Mouse (Mus musculus): Measurements from ENCODE around the gene Mccc2. TPM values are rescaled to one million over a fixed set of nuclear protein-coding genes. Genes with fewer than 3 reads are reported as not detected.

Mccc2 gene
- 1 to 10 TPM; 6.5 to 8.8 TPM for polyA plus RNA-seq (2017; shearing (Covaris generic))

DNA sequence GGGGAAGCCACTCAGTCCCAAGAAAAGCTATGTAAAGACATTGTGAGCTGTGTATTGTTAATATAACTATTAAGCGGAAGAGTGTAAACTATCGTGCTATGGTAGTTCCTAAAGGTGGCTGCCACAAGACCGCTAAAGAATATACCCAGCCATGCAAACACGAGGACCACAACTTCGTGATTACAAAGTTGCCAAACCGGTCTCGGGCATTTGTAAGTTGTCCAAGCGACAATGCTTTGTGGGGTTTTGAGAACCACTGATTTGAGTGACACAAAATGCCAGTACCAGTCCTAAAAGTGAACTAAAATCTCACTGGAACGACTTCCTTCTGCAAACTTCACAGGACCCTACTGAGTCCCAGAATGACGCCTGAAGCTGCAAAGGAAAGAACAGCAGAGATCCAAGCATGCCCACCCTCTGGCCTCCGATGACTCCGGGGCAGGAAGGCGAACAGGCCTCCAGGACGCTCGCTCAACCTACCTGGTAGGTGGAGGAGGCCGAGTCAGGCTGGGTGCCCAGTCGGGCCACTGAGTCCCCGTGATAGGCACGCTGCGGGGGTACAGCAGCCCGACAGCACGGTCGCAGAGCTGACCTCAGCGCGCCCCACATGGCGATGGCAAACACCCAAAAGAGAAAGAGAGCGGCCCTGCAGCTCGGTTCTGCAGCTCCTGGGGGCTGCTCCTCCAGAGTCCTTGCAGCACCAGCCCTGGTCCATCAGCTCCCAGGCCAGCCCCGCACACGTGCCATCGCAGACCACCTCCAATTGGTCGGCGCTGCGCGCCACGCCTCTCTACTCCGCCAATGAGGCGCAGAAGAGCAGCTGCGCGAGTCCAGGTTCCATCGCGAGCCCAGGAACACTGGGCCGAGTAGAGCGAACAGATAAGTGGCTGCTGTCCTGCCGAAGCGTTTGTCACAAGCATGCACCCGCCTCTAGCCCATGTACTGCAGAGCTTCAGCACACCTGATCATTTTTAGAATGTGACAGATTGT, at the start of gene Mccc2:
TSS of gene Mccc2 (minus strand) at position 734 of the 990 bp plus-strand sequence.

DNA sequence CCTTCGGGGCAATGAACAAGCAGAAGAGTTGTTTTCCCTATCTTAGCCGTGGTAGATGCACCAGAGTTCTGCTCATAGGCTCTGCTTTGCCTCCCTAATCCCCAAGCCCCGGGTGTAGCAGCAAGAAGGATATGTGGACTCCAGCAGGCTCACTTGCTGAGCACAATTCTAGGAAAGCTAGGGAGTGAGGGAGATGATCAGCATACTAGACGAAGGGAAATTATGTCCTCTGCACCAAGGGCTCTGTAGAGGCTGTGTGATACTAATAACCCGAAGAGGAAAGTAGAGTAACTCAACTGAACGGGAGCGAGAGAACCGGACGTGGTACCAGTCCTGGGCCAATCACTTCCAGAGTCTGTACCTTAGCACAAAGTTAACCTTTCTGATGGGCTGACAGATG, 114.5 kb downstream of the Mccc2 start, which contains the start of gene Cartpt:
TSS of gene Cartpt (minus strand) at position 127 of the 400 bp plus-strand sequence.

Other genes with a start within 250 kb of the Mccc2 start
- not detected for gene Cartpt, start 114.5 kb downstream of the Mccc2 start, polyA plus RNA-seq (2017; shearing (Covaris generic))
- 10 to 100 TPM; 53.4 to 57.6 TPM for gene Bdp1, start 88.4 kb upstream of the Mccc2 start, polyA plus RNA-seq (2017; shearing (Covaris generic))
- gene Serf1, start 92.4 kb upstream of the Mccc2 start, polyA plus RNA-seq (2017; shearing (Covaris generic)) = 10 to 100 TPM in 1 of 2 experiments, 1 to 10 TPM in 1; 5.2 to 14.7 TPM
- gene Smn1, start 109.2 kb upstream of the Mccc2 start, polyA plus RNA-seq (2017; shearing (Covaris generic)) = 10 to 100 TPM; 38.5 to 51.9 TPM
- 1 to 10 TPM; 4.0 to 8.2 TPM for gene Naip2, start 186.5 kb upstream of the Mccc2 start, polyA plus RNA-seq (2017; shearing (Covaris generic))
- 1 to 10 TPM; 3.1 to 3.7 TPM for gene Naip5, start 230.7 kb upstream of the Mccc2 start, polyA plus RNA-seq (2017; shearing (Covaris generic))

All from activated CD4-positive, CD25-positive, alpha-beta regulatory T cell (primary cell).